Mouse (Mus musculus) midbrain, embryonic 12.5 days (tissue): ENCODE results near the gene Cldn6. TPM values are rescaled to one million over a fixed set of nuclear protein-coding genes. Genes with fewer than 3 reads are reported as not detected.
A peak's percentile ranks its signal among the peaks of the same experiment; 100 is the strongest.

ENCODE experiments used
- ATAC-seq: fragments of 200-750 bp; cut with Nextera tagmentation; 2 replicates; pipeline ENCODE4 v1.8.0; 2017; ENCODE audit warnings: low read depth, moderate TSS enrichment, moderate library complexity; ENCODE audit not compliant: low FRiP score
- H3K27ac ChIP-seq: fragments of 300-500 bp; sonication (generic); replicated peaks from 2 replicates; pipeline ENCODE4 v1.5.1; 2016; ENCODE audit warnings: mild to moderate bottlenecking
- H3K27me3 ChIP-seq: fragments of 300-500 bp; sonication (generic); 2 replicates; pipeline ENCODE4 v1.6.1; 2016; ENCODE audit warnings: mild to moderate bottlenecking
- H3K36me3 ChIP-seq: fragments of 300-500 bp; sonication (generic); 2 replicates; pipeline ENCODE4 v1.6.1; 2016
- H3K4me1 ChIP-seq: fragments of 300-500 bp; sonication (generic); 2 replicates; pipeline ENCODE4 v1.6.1; 2016
- H3K4me2 ChIP-seq: fragments of 300-500 bp; sonication (generic); replicated peaks from 2 replicates; pipeline ENCODE4 v1.6.1; 2016; ENCODE audit warnings: mild to moderate bottlenecking, moderate library complexity
- H3K4me3 ChIP-seq: fragments of 300-500 bp; sonication (generic); 2 replicates; pipeline ENCODE4 v1.5.1; 2016; ENCODE audit warnings: mild to moderate bottlenecking
- H3K9ac ChIP-seq: fragments of 300-500 bp; sonication (generic); replicated peaks from 2 replicates; pipeline ENCODE4 v1.6.1; 2016; ENCODE audit warnings: mild to moderate bottlenecking, moderate library complexity
- H3K9me3 ChIP-seq: fragments of 300-500 bp; sonication (generic); 2 replicates; pipeline ENCODE4 v1.6.1; 2016; ENCODE audit warnings: mild to moderate bottlenecking
- WGBS: fragments of 180-500 bp; shearing (Covaris S2); methylation state at CpG from one replicate; pipeline ENCODE4 v1.1.7; 2016; 5-methylcytosine and 5-hydroxymethylcytosine counted together
- polyA plus RNA-seq: library from polyadenylated mRNA; unstranded; fragments of >200 nt; fragmentation: Nextera tagmentation; extraction: Ambion mirVana; gene quantifications from 2 replicates; pipeline ENCODE4 v1.2.1, GENCODE M21; 2016

The Cldn6 gene
- polyA plus RNA-seq, 1 experiment from 2014 or later = 2.8 TPM

GRCm38 (mm10) chr17:23660117-23660875 lies 18.8 kb upstream of the Cldn6 start, which contains the start of gene Bicdl2:
TSS of gene Bicdl2 (plus strand) at chr17:23660506.
- H3K4me3 ChIP-seq = no peak within 1 kb of the TSS
- no peaks in the 10 kb centered on the region for H3K36me3 ChIP-seq
- H3K4me1 ChIP-seq = peaks cover 5% of the 10 kb centered on the region; the same call in 1 of the 2 replicates
- 7% methylated on average over 26 of the region's 27 CpGs for WGBS
- no peak within 1 kb of the TSS for H3K4me2 ChIP-seq
- ATAC-seq = no peak
- H3K27me3 ChIP-seq = peaks cover 55% of the 10 kb centered on the region
- H3K9me3 ChIP-seq = no peaks in the 10 kb centered on the region
- H3K9ac ChIP-seq = no peak within 1 kb of the TSS
- H3K27ac ChIP-seq = no peak within 1 kb of the TSS

- Histone ChIP-seq H3K4me3 (no peak overlapping the region), H3K36me3 (no peaks in the 10 kb centered on the region), H3K9ac (no peak overlapping the region), H3K27me3 (peaks cover 55% of the 10 kb centered on the region), H3K4me2 (no peak overlapping the region), H3K4me1 (peaks cover 5% of the 10 kb centered on the region; the same call in 1 of the 2 replicates), H3K9me3 (no peaks in the 10 kb centered on the region), H3K27ac (no peak overlapping the region)
- no peak for ATAC-seq
- 5% methylated on average over 13 of the region's 14 CpGs for WGBS
Measured at GRCm38 (mm10) chr17:23660876-23661200, 18.2 kb upstream of the Cldn6 start.

- no peaks in the 10 kb centered on the region for H3K9me3 ChIP-seq
- H3K4me3 ChIP-seq = no peak overlapping the region
- no peak overlapping the region for H3K9ac ChIP-seq
- 0 out of 2 replicates have a peak, but pooled peaks cover 3% of the 10 kb centered on the region for H3K36me3 ChIP-seq
- 3% methylated on average over 9 of the region's 9 CpGs for WGBS
- H3K27me3 ChIP-seq = peaks cover 55% of the 10 kb centered on the region
- peaks cover 5% of the 10 kb centered on the region; the same call in 1 of the 2 replicates for H3K4me1 ChIP-seq
- H3K4me2 ChIP-seq = no peak overlapping the region
- no peak for ATAC-seq
- H3K27ac ChIP-seq = no peak overlapping the region
Measured at GRCm38 (mm10) chr17:23661526-23661925, 17.5 kb upstream of the Cldn6 start.

GRCm38 (mm10) chr17:23664556-23665021 lies 14.5 kb upstream of the Cldn6 start:
- peaks cover 42% of the 10 kb centered on the region for H3K27me3 ChIP-seq
- WGBS = 20% methylated on average over 5 of the region's 5 CpGs
- peaks cover 32% of the 10 kb centered on the region for H3K36me3 ChIP-seq
- no peaks in the 10 kb centered on the region for H3K9me3 ChIP-seq
- peaks cover 5% of the 10 kb centered on the region; the same call in 1 of the 2 replicates for H3K4me1 ChIP-seq
- H3K4me2 ChIP-seq = no peak overlapping the region
- H3K27ac ChIP-seq = no peak overlapping the region
- ATAC-seq = peak; percentile 50; the same call in 1 of the 2 replicates
- H3K4me3 ChIP-seq = no peak overlapping the region
- H3K9ac ChIP-seq = no peak overlapping the region

GRCm38 (mm10) chr17:23665511-23665910 lies 13.5 kb upstream of the Cldn6 start:
- Histone ChIP-seq H3K36me3 (peaks cover 41% of the 10 kb centered on the region), H3K4me2 (no peak overlapping the region), H3K4me3 (no peak overlapping the region), H3K4me1 (peaks cover 2% of the 10 kb centered on the region; the same call in 1 of the 2 replicates), H3K27ac (no peak overlapping the region), H3K9me3 (no peaks in the 10 kb centered on the region), H3K9ac (no peak overlapping the region), H3K27me3 (peaks cover 32% of the 10 kb centered on the region)
- 81% methylated on average over 14 of the region's 14 CpGs for WGBS
- no peak for ATAC-seq

- ATAC-seq = no peak
- Histone ChIP-seq H3K27me3 (peaks cover 13% of the 10 kb centered on the region), H3K36me3 (peaks cover 43% of the 10 kb centered on the region), H3K4me3 (no peak overlapping the region), H3K9me3 (no peaks in the 10 kb centered on the region), H3K4me2 (no peak overlapping the region), H3K9ac (no peak overlapping the region), H3K4me1 (peaks cover 18% of the 10 kb centered on the region), H3K27ac (no peak overlapping the region)
- 93% methylated on average over 7 of the region's 7 CpGs for WGBS
Measured at GRCm38 (mm10) chr17:23670516-23671074, 8.5 kb upstream of the Cldn6 start.

GRCm38 (mm10) chr17:23671519-23671918 lies 7.5 kb upstream of the Cldn6 start:
- peaks cover 22% of the 10 kb centered on the region for H3K27me3 ChIP-seq
- WGBS = 93% methylated on average over 3 of the region's 3 CpGs
- no peak overlapping the region for H3K9ac ChIP-seq
- H3K9me3 ChIP-seq = no peaks in the 10 kb centered on the region
- no peak overlapping the region for H3K4me3 ChIP-seq
- peaks cover 40% of the 10 kb centered on the region for H3K36me3 ChIP-seq
- no peak overlapping the region for H3K27ac ChIP-seq
- peaks cover 27% of the 10 kb centered on the region for H3K4me1 ChIP-seq
- no peak overlapping the region for H3K4me2 ChIP-seq
- ATAC-seq = no peak

GRCm38 (mm10) chr17:23672761-23673160 lies 6.3 kb upstream of the Cldn6 start:
- 75% methylated on average over 3 of the region's 3 CpGs for WGBS
- ATAC-seq = no peak
- Histone ChIP-seq H3K27ac (no peak overlapping the region), H3K4me1 (peaks cover 37% of the 10 kb centered on the region), H3K36me3 (peaks cover 28% of the 10 kb centered on the region), H3K4me2 (peak overlapping the region; percentile 68), H3K4me3 (peak overlapping the region; percentile 64), H3K9ac (no peak overlapping the region), H3K9me3 (no peaks in the 10 kb centered on the region), H3K27me3 (peaks cover 32% of the 10 kb centered on the region)

GRCm38 (mm10) chr17:23673424-23674073 lies 5.5 kb upstream of the Cldn6 start, which contains the start of the genes Hcfc1r1 and Thoc6:
TSS of gene Hcfc1r1 (plus strand) at chr17:23673596.
TSS of gene Thoc6 (minus strand) at chr17:23673882.
- under 1% methylated on average over 45 of the region's 45 CpGs for WGBS
- H3K36me3 ChIP-seq = peaks cover 20% of the 10 kb centered on the region
- peaks cover 40% of the 10 kb centered on the region for H3K27me3 ChIP-seq
- no peaks in the 10 kb centered on the region for H3K9me3 ChIP-seq
- peak within 1 kb of the TSS; percentile 68 for H3K4me2 ChIP-seq
- H3K9ac ChIP-seq = peak within 1 kb of the TSS; percentile 66
- peaks cover 37% of the 10 kb centered on the region for H3K4me1 ChIP-seq
- H3K27ac ChIP-seq = 0 out of 2 replicates have a peak within 1 kb of the TSS, but pooled peaks have one; percentile 36
- H3K4me3 ChIP-seq = peak within 1 kb of the TSS; percentile 64
- ATAC-seq = peak; percentile 93

- H3K9me3 ChIP-seq = no peaks in the 10 kb centered on the region
- H3K4me3 ChIP-seq = peak overlapping the region; percentile 64
- H3K4me2 ChIP-seq = peak overlapping the region; percentile 68
- H3K27me3 ChIP-seq = peaks cover 49% of the 10 kb centered on the region
- WGBS = 54% methylated on average over 9 of the region's 9 CpGs
- no peak for ATAC-seq
- H3K27ac ChIP-seq = no peak overlapping the region
- H3K36me3 ChIP-seq = peaks cover 11% of the 10 kb centered on the region
- peak overlapping the region; percentile 66 for H3K9ac ChIP-seq
- peaks cover 41% of the 10 kb centered on the region for H3K4me1 ChIP-seq
Measured at GRCm38 (mm10) chr17:23674271-23674952, 4.6 kb upstream of the Cldn6 start.

- no peak for ATAC-seq
- H3K4me1 ChIP-seq = peaks cover 43% of the 10 kb centered on the region
- no peak overlapping the region for H3K9ac ChIP-seq
- no peak overlapping the region for H3K27ac ChIP-seq
- WGBS = 50% methylated on average over 5 of the region's 5 CpGs
- H3K36me3 ChIP-seq = peaks cover 5% of the 10 kb centered on the region
- no peak overlapping the region for H3K4me3 ChIP-seq
- no peaks in the 10 kb centered on the region for H3K9me3 ChIP-seq
- 0 out of 2 replicates have a peak overlapping the region, but pooled peaks have one; percentile 68 for H3K4me2 ChIP-seq
- H3K27me3 ChIP-seq = peaks cover 56% of the 10 kb centered on the region
Measured at GRCm38 (mm10) chr17:23675127-23675526, 3.9 kb upstream of the Cldn6 start.
